Mouse (Mus musculus): ENCODE measurements around the gene Msrb3. TPM values are rescaled to one million over a fixed set of nuclear protein-coding genes. Genes with fewer than 3 reads are reported as not detected.

The Msrb3 gene
- total and polyA plus RNA-seq, 2 experiments from 2014 or later, result 1.6 to 5.6 TPM

GRCm38 (mm10) chr10:120929536-120929935 is 30.6 kb upstream of the Msrb3 start:
- Histone ChIP-seq H3K9me3 (ENCODE audit: low read length) (no peaks in the 10 kb centered on the region), H3K36me3 (ENCODE audit: insufficient read depth, low read length) (peaks cover 5% of the 10 kb centered on the region; the same call in 1 of the 2 replicates), H3K9ac (replicated peaks; ENCODE audit: low read length) (no peak overlapping the region), H3K27ac (no peak overlapping the region), H3K4me2 (ENCODE audit: low read depth, low read length) (no peak overlapping the region), H3K27me3 (ENCODE audit: insufficient read depth, low read length) (no peaks in the 10 kb centered on the region), H3K4me3 (ENCODE audit: low read length) (no peak overlapping the region), H3K4me1 (ENCODE audit: insufficient read depth, low read length) (no peaks in the 10 kb centered on the region)
- ATAC-seq, result no peak
- WGBS, result 76% methylated on average over 7 of the region's 7 CpGs
- TF ChIP-seq CTCF (IDR thresholded peaks at IDR 0.05; ENCODE audit: low read depth), result no peak
- DNase-seq (ENCODE audit: low spot score), result no peak

- DNase-seq (ENCODE audit: low spot score) (no peak), ATAC-seq (no peak)
- Histone ChIP-seq H3K9ac (replicated peaks; ENCODE audit: low read length) (no peak overlapping the region), H3K27me3 (ENCODE audit: insufficient read depth, low read length) (no peaks in the 10 kb centered on the region), H3K27ac (no peak overlapping the region), H3K4me1 (ENCODE audit: insufficient read depth, low read length) (no peaks in the 10 kb centered on the region), H3K4me3 (ENCODE audit: low read length) (no peak overlapping the region), H3K4me2 (ENCODE audit: low read depth, low read length) (no peak overlapping the region), H3K9me3 (ENCODE audit: low read length) (no peaks in the 10 kb centered on the region), H3K36me3 (ENCODE audit: insufficient read depth, low read length) (peaks cover 5% of the 10 kb centered on the region; the same call in 1 of the 2 replicates)
- no peak for TF ChIP-seq CTCF (IDR thresholded peaks at IDR 0.05; ENCODE audit: low read depth)
- 81% methylated on average over 5 of the region's 5 CpGs for WGBS
Observed at GRCm38 (mm10) chr10:120928183-120928582, 29.3 kb upstream of the Msrb3 start.

- Histone ChIP-seq H3K4me3 (ENCODE audit: low read length) (no peak overlapping the region), H3K36me3 (ENCODE audit: insufficient read depth, low read length) (peaks cover 8% of the 10 kb centered on the region; the same call in 1 of the 2 replicates), H3K9ac (replicated peaks; ENCODE audit: low read length) (no peak overlapping the region), H3K27ac (no peak overlapping the region), H3K4me1 (ENCODE audit: insufficient read depth, low read length) (no peaks in the 10 kb centered on the region), H3K4me2 (ENCODE audit: low read depth, low read length) (no peak overlapping the region), H3K27me3 (ENCODE audit: insufficient read depth, low read length) (no peaks in the 10 kb centered on the region), H3K9me3 (ENCODE audit: low read length) (no peaks in the 10 kb centered on the region)
- TF ChIP-seq CTCF (IDR thresholded peaks at IDR 0.05; ENCODE audit: low read depth), result no peak
- DNase-seq (ENCODE audit: low spot score) (no peak), ATAC-seq (no peak)
- 93% methylated on average over 8 of the region's 8 CpGs for WGBS
Observed at GRCm38 (mm10) chr10:120926156-120926555, 27.3 kb upstream of the Msrb3 start.

GRCm38 (mm10) chr10:120921501-120921900 is 22.6 kb upstream of the Msrb3 start:
- H3K4me1 ChIP-seq (ENCODE audit: insufficient read depth, low read length), result no peaks in the 10 kb centered on the region
- no peak overlapping the region for H3K4me2 ChIP-seq (ENCODE audit: low read depth, low read length)
- H3K4me3 ChIP-seq (ENCODE audit: low read length), result no peak overlapping the region
- no peaks in the 10 kb centered on the region for H3K9me3 ChIP-seq (ENCODE audit: low read length)
- 63% methylated on average over 2 of the region's 2 CpGs for WGBS
- H3K27me3 ChIP-seq (ENCODE audit: insufficient read depth, low read length), result no peaks in the 10 kb centered on the region
- no peak overlapping the region for H3K27ac ChIP-seq
- peaks cover 8% of the 10 kb centered on the region; the same call in 1 of the 2 replicates for H3K36me3 ChIP-seq (ENCODE audit: insufficient read depth, low read length)
- H3K9ac ChIP-seq (replicated peaks; ENCODE audit: low read length), result no peak overlapping the region
- TF ChIP-seq CTCF (IDR thresholded peaks at IDR 0.05; ENCODE audit: low read depth), result no peak
- ATAC-seq (no peak), DNase-seq (ENCODE audit: low spot score) (no peak)

- Histone ChIP-seq H3K27me3 (ENCODE audit: insufficient read depth, low read length) (no peaks in the 10 kb centered on the region), H3K36me3 (ENCODE audit: insufficient read depth, low read length) (peaks cover 8% of the 10 kb centered on the region; the same call in 1 of the 2 replicates), H3K9me3 (ENCODE audit: low read length) (no peaks in the 10 kb centered on the region), H3K4me3 (ENCODE audit: low read length) (no peak overlapping the region), H3K27ac (no peak overlapping the region), H3K9ac (replicated peaks; ENCODE audit: low read length) (no peak overlapping the region), H3K4me1 (ENCODE audit: insufficient read depth, low read length) (no peaks in the 10 kb centered on the region), H3K4me2 (ENCODE audit: low read depth, low read length) (no peak overlapping the region)
- no peak for TF ChIP-seq CTCF (IDR thresholded peaks at IDR 0.05; ENCODE audit: low read depth)
- no peak for DNase-seq (ENCODE audit: low spot score)
- WGBS, result 77% methylated on average over 11 of the region's 11 CpGs
- no peak for ATAC-seq
Observed at GRCm38 (mm10) chr10:120920604-120921003, 21.7 kb upstream of the Msrb3 start.

- TF ChIP-seq CTCF (IDR thresholded peaks at IDR 0.05; ENCODE audit: low read depth), result peak; percentile 58
- no peaks in the 10 kb centered on the region for H3K4me1 ChIP-seq (ENCODE audit: insufficient read depth, low read length)
- 90% methylated on average over 5 of the region's 5 CpGs for WGBS
Observed at GRCm38 (mm10) chr10:120916250-120916649, 17.3 kb upstream of the Msrb3 start.

GRCm38 (mm10) chr10:120914948-120915631 is 16.2 kb upstream of the Msrb3 start:
- Histone ChIP-seq H3K4me1 (ENCODE audit: insufficient read depth, low read length) (no peaks in the 10 kb centered on the region), H3K27ac (no peak overlapping the region), H3K36me3 (ENCODE audit: insufficient read depth, low read length) (no peaks in the 10 kb centered on the region), H3K4me3 (ENCODE audit: low read length) (no peak overlapping the region), H3K27me3 (ENCODE audit: insufficient read depth, low read length) (no peaks in the 10 kb centered on the region), H3K4me2 (ENCODE audit: low read depth, low read length) (no peak overlapping the region), H3K9ac (replicated peaks; ENCODE audit: low read length) (no peak overlapping the region), H3K9me3 (ENCODE audit: low read length) (no peaks in the 10 kb centered on the region)
- WGBS, result 67% methylated on average over 15 of the region's 15 CpGs
- ATAC-seq (no peak), DNase-seq (ENCODE audit: low spot score) (no peak)
- no peak for TF ChIP-seq CTCF (IDR thresholded peaks at IDR 0.05; ENCODE audit: low read depth)

More at GRCm38 (mm10) chr10:120916250-120916649, 17.3 kb upstream of the Msrb3 start:
- H3K9me3 ChIP-seq (ENCODE audit: low read length), result no peaks in the 10 kb centered on the region
- DNase-seq (ENCODE audit: low spot score) (peak; percentile 20), ATAC-seq (no peak)
- no peak overlapping the region for H3K27ac ChIP-seq
- H3K36me3 ChIP-seq (ENCODE audit: insufficient read depth, low read length), result no peaks in the 10 kb centered on the region
- H3K4me3 ChIP-seq (ENCODE audit: low read length), result no peak overlapping the region
- H3K4me2 ChIP-seq (ENCODE audit: low read depth, low read length), result no peak overlapping the region
- no peak overlapping the region for H3K9ac ChIP-seq (replicated peaks; ENCODE audit: low read length)
- no peaks in the 10 kb centered on the region for H3K27me3 ChIP-seq (ENCODE audit: insufficient read depth, low read length)

Measured in hindbrain, postnatal 0 days (tissue).